Mouse (Mus musculus) layer of hippocampus, adult 2 months (tissue): Measurements from ENCODE around the gene Nt5c. TPM values are rescaled to one million over a fixed set of nuclear protein-coding genes. Genes with fewer than 3 reads are reported as not detected.
"Not testable (repeated sequence)": the region's sequence is repeated elsewhere in the genome, so short reads cannot be mapped to it uniquely, and the experiment has no call there.

Experiments used
- DNase-seq, 2 experiments: peaks; one replicate each; pipeline ENCODE4 v3.0.0; 2022; ENCODE audit warnings: low spot score in 2 of 2
- H3K27ac ChIP-seq: fragments of 200-600 bp; 2 replicates; pipeline ENCODE4 v1.8.1; 2022
- H3K4me3 ChIP-seq: fragments of 200-600 bp; 2 replicates; pipeline ENCODE4 v1.8.1; 2022; ENCODE audit warnings: mild to moderate bottlenecking
- CTCF ChIP-seq: fragments of 200-600 bp; conservative IDR thresholded peaks from 2 replicates; pipeline ENCODE4 v1.8.1; 2022; ENCODE audit warnings: antibody characterized with exemption, mild to moderate bottlenecking, moderate library complexity
- long read RNA-seq, 2 experiments: library from polyadenylated mRNA; stranded (forward); transcript quantifications; one replicate each; pipeline ENCODE4 v2.0.0; 2021; ENCODE audit warnings: borderline mapping rate in 2 of 2
- total RNA-seq, 2 experiments: library from RNA; stranded (reverse); gene quantifications; 2 replicates each; pipeline ENCODE4 v1.2.3; 2021

Nt5c gene
- total RNA-seq: 10 to 100 TPM; 64.3 to 65.5 TPM
- long read RNA-seq, experiment 1, transcript Nt5c-204 (2 exons, 395 nt): minor isoform, 7 of 41 reads
- long read RNA-seq, experiment 1, transcript Nt5c-201 (5 exons, 858 nt): major isoform, 26 of 41 reads
- long read RNA-seq, experiment 1, partial matches to known transcripts: 2 of 41 reads
- long read RNA-seq, experiment 1, other reads (novel, unspliced or antisense): 6 of 41 reads
- long read RNA-seq, experiment 2, transcript Nt5c-201 (5 exons, 858 nt): major isoform, 31 of 47 reads
- long read RNA-seq, experiment 2, transcript Nt5c-203 (3 exons, 907 nt): minor isoform, 8 of 47 reads
- long read RNA-seq, experiment 2, partial matches to known transcripts: 2 of 47 reads
- long read RNA-seq, experiment 2, other reads (novel, unspliced or antisense): 2 of 47 reads

DNA sequence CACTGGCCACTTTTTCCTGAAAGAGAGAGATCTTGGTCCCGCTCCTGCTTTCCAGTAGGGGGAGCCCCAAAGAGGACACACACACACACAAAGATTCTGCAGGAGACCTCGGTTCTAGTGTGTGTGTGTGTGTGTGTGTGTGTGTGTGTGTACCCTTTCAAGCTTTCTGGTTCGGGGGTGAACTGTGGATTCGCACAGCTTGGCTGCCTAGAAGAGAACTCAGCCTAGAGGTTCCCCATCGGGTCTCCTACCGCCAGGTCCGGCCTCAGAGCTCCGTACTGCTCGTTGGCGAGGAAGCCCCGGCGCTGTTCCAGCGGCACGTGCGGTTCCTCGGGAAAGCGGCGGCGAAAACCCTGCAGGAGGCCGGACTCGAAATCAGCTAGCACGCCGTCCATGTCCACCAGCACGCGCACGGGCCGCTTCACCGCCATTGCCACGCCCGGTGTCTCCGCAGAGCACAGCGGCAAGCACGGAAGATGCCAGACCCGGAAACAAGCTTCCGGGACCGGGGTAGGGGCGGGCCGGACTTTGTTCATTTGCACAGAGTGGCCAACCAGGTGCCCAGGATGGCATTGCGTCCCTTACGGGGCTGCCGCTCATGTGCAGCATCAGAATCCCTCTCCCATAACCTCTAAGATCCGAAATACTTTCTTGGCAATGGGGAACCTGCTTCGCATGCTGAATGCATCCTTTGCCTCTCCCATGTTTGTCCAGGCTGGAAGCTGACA lies at the start of gene Nt5c:
Gene Nt5c, minus strand, starts transcription at position 507 of the 728 bp plus-strand sequence.
- DNase-seq: peak; percentile 85 to 87
- Histone ChIP-seq H3K4me3 (peak within 1 kb of the TSS; percentile 62), H3K27ac (peak within 1 kb of the TSS; percentile 90)
- TF ChIP-seq CTCF: peak; percentile 88

DNA sequence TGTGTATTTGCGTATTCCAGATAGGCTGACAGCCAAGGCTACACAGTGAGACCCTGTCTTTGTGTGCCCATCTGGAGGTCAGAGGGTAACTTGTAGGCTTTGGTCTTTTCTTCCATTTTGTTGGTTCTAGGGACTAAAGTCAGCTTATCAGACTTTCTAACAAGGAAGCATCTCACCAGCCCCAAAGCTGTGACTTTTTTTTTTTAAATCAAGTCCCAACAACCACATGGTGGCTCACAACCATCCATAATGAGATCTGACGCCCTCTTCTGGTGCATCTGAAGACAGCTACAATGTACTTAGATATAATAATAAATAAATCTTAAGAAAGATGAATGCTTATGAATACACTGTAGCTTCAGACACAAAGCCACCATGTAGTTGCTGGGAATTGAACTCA lies 46.4 kb upstream of the Nt5c start:
- DNase-seq: no peak
- TF ChIP-seq CTCF: peak; percentile 60

DNA sequence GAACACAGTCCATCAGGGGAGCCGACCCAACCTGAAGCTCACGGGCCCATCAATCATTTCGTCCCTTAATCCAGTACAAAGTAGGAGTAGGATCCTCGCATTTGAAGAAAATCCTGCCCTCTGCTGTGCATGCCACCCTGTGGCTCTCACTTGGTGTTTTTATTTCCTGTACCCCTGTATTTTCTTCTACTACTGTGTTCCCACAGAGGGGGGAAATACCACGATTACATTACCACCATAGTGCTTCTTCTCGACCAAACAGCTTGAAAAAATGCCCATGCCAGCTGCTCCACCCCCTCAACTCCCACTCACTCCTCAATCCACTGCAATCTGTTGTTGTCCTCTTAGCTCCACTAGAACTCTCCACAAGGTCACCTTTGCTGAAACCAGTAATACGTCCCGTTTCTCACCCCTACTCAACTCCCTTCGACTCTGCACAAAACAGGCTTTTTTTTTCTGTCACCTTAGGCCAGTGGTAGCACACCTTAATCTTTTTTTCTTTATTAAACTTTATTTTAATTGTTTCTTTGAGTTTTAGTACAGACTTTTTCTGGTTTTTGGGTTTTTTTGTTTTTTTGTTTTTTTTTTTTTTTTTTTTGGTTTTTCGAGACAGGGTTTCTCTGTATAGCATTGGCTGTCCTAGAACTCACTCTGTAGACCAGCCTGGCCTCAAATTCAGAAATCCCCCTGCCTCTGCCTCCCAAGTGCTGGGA lies 45.4 kb upstream of the Nt5c start:
- DNase-seq: peak; percentile 38 to 39
- peak overlapping the region; percentile 95 for H3K27ac ChIP-seq
- H3K4me3 ChIP-seq: peak overlapping the region; percentile 80; the same call in 1 of the 2 replicates
- peak; percentile 55 for TF ChIP-seq CTCF

More for the DNA sequence above, 46.4 kb upstream of the Nt5c start:
- Histone ChIP-seq H3K27ac (no peak overlapping the region), H3K4me3 (no peak overlapping the region)

DNA sequence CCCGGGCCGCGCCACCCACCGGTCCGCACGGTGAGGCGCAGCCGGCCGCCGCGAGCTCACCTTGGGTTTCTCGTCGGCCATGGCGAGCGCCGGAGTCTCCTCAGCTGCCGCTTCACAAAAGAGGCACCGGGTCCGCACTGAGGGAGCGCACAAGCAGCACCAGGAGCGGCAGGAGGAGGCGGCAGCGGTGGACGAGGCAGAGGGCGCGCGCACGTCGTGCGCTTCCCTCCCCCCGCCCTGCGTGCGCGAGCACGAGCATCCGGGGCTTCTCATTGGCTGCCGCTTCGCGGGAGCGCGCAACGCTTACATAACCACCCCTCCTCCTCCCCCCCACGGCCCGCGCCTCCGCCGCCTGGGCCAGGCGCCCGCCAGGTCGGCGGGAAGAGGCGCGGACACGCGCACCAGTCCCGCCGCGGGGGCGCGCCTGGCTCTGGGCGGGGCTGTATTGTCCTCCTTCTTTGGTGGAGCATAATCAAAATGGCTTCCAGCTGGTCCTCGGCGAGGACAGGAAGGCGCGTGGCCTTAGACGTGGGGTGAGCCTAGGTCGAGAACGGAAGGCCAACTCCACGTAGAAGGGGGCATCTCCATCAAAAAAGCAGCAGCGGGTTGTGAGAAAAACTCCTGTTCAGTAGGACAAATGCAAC lies 44.5 kb upstream of the Nt5c start, which contains the start of gene Sumo2:
Gene Sumo2, minus strand, starts transcription at position 239 of the 644 bp plus-strand sequence.
- peak; percentile 33 for TF ChIP-seq CTCF
- Histone ChIP-seq H3K4me3 (peak within 1 kb of the TSS; percentile 80), H3K27ac (peak within 1 kb of the TSS; percentile 95)
- peak; percentile 95 to 99 for DNase-seq

DNA sequence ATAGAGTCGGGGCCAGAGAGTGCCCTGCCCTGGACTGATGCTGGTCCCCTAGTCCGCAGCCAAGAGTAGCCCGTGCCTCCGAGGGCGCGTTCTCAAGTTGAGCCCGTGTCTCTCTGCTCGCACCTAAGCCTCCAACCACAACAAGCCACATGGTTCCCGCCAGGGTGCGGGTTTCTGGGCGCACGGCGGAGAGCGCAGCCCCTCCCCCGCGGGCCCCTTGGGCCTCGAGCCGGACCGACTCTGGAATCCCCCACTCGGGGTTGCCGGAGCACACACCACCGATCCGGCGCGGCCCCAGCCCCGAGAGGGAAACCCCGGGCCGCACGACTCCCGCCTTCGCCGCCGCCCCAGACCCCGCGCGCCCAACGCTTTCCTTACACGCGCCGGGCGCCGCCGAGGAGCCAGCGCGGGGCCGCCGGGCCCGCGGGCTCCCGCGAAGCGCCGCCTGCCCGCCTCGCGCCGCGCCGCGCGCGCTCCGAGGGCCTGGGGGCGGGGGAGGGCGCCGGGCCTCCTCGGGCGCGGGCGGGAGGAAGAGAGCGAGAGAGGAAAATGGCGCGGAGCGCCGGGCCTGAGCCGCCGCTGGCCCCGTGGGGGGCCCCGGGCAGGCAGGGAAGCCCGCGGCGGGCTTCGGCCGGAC lies 43.9 kb upstream of the Nt5c start:
- no peak for TF ChIP-seq CTCF
- peak overlapping the region; percentile 95 for H3K27ac ChIP-seq
- peak; percentile 32 to 67 for DNase-seq
- peak overlapping the region; percentile 80 for H3K4me3 ChIP-seq

DNA sequence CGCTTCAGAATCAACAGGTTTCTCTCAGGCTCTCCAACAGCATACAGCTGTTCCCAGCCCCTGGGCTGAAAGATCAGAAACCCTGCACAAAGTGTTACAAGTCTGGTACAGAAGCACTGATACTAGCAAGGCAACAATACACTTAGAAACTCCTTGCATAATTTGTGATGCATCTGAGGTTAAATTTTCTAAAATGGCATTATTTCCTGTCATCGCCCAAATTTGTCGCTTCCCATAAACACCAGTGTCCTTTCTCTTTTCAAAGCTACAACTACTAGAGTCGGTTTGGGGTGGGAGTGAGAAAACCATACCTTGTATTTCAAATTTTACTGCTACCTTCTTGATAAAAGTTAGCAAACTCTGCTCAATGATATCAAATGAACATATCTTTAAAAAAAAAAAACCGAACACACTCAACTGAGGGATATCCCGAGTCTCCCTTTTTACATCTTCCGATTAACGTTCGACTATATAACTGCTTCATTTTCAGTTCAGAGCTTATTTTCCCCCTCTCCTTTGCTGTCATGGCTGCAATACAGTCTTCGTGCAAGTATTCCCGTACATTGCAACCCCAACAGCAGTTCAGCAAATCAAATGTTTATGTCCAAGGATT lies 43.2 kb upstream of the Nt5c start:
- Histone ChIP-seq H3K4me3 (peak overlapping the region; percentile 80), H3K27ac (peak overlapping the region; percentile 95)
- no peak for DNase-seq
- TF ChIP-seq CTCF: no peak

DNA sequence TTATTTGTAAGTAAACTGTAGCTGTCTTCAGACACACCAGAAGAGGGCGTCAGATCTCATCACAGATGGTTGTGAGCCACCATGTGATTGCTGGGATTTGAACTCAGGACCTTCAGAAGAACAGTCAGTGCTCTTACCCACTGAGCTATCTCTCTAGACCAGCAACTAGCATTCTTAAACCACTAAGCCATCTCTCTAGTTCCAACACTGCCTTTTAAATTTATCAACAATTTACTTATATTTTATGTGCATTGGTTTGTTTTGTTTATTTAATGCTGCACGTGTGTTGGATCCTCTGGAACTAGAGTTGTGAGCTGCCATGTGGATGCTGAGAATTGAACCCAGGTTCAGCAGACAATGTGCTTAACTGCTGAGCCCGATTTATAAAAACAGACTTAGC lies 34.8 kb upstream of the Nt5c start:
- TF ChIP-seq CTCF: peak; percentile 36
- H3K4me3 ChIP-seq, H3K27ac ChIP-seq, DNase-seq: not testable (repeated sequence)

DNA sequence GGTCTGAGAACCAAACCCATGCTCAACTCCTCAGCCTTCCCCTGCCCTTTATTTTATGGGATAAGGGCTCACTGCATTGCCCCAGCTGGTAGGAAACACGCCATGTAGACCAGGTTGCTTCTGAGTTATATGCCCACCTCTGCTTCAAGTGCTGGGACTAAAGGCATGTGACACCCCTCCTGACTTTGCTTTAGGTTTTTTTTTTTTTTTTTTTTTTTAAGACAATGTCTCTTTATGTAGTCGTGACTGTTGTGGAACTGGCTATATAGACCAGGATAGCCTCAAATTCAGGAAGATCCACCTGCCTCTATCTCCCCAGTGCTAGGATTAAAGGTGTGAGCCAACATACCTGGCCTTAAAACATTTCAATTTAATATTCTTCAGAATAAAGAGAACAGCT lies 31.0 kb upstream of the Nt5c start:
- Histone ChIP-seq H3K27ac (no peak overlapping the region), H3K4me3 (no peak overlapping the region)
- no peak for TF ChIP-seq CTCF
- no peak for DNase-seq

DNA sequence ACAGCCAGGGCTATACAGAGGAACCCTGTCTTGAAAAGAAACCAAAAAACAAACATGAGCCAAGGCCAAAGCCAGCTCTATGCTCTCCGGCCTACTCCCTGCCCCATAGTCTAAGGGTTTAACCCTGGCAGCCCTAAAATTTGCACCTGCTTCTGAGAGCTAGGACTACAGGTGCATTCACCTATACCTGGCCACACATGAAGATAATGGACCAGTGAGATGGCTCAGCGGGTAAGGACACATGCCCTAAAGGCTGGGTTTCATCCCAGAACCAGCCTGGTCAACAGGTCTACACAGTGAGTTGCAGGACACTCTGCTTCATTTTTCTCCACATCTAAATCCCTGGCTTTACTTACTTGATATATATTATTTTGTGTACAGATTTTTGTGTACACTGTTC lies 30.6 kb upstream of the Nt5c start:
- DNase-seq: no peak
- H3K4me3 ChIP-seq: no peak overlapping the region

DNA sequence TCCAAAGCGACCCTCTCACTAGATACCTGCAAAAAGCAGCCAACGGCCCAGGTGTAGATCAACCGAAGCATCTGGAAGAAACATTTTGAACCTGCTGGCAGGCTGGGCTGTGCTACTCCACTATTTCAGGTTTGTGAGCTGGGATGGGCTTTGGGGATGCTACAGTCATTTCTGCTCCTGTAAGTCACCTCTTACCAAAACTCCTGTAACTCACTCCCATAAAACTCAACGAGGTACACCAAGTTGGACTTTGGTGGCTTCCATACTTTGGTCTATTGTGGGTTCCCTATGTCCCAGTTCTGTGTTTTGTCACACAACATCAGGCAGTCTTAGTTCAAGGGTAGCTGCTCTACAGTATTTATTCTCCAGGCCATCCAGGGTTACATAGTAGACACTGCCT lies 29.4 kb upstream of the Nt5c start:
- Histone ChIP-seq H3K27ac (no peak overlapping the region), H3K4me3 (no peak overlapping the region)
- no peak for DNase-seq
- no peak for TF ChIP-seq CTCF

More for the DNA sequence above, 30.6 kb upstream of the Nt5c start:
- TF ChIP-seq CTCF: no peak
- H3K27ac ChIP-seq: no peak overlapping the region

DNA sequence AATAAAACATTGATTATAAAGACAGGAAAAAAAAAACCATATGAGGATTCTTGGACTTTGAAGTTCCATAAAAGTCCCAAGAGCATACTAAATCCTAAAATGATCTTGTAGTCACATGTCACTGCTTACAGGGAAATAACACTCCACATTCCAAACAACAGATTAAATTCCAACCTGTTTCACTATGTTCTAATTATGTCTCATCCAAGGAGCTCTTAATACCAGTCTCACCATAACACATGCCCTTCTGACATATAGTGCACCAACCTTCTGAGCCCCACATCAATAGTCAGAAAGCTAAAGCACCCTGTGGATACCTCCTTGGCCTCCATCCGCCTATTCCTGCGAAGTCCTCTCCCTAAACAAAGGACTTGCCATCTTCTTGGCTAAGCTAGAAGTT lies 28.6 kb upstream of the Nt5c start:
- no peak for DNase-seq
- Histone ChIP-seq H3K27ac (no peak overlapping the region), H3K4me3 (no peak overlapping the region)
- no peak for TF ChIP-seq CTCF

DNA sequence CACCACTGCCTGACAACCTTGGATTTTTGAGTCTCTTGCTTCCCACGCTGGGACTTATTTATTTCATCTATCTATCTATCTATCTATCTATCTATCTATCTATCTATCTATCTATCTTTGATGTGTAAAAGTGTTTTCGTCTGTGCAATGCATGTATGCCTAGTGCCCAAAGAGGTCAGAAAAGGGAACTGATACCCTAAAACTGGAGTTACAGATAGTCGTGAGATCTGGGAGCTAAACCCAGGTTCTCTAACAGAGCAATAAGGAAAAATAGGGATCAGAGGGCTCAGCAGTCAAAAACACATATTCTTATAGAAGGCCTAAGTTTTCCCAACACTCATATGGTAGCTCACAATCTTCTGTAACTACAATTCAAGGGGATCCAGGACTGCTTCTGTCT lies 27.9 kb upstream of the Nt5c start:
- no peak for TF ChIP-seq CTCF
- Histone ChIP-seq H3K4me3 (no peak overlapping the region), H3K27ac (no peak overlapping the region)
- no peak for DNase-seq
